Mouse (Mus musculus): ENCODE results near the gene Ccr10.

DNA sequence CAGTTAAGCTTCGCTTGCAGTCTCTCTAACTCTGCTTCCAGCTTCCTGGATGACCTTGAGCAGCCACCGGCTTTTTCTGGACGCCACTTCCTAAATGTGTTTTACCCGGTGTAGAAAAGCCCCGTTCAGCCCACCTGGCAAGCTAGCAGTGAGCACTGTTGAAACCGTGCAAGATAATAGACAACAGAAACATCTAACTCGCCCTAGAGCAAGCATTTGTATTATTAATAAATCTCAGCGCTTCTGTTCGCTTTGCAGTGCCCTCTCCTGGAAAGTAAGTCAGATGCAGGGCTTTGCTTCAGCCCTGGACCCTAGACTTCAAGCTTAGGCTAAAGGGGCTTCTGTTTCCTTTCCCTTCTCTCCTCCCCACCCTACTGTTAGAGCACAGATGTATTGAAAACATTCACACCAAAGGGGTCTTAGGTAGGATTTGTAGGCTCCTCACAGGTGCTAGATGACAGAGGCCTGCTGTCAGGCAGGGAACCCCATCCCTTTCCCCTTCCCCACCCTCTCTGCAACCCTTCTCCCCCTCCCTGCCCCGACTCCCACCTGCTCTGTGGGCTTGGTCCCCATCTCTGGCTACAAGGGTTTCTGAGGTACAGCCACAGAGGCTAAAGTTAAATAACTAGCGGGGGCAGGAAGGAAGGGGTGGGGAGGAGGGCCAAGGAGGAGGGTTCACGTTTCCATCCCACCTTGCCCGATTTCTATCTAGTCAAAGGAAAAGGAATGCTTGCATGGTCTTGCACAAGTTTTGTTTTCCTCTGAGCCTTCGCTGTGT lies at the start of gene Ccr10:
- TF ChIP-seq CTCF (IDR thresholded peaks at IDR 0.05; ENCODE audit: control insufficient read depth, insufficient read depth, insufficient read length), result no peak
- no peak for TF ChIP-seq USF1 (IDR thresholded peaks at IDR 0.05; ENCODE audit: low read depth)
- TF ChIP-seq MYOD1 (IDR thresholded peaks at IDR 0.05; ENCODE audit: control insufficient read depth, insufficient read length, low read depth), result no peak
- TF ChIP-seq MAX (IDR thresholded peaks at IDR 0.05), result no peak
